Comparison of ENCODE assay signal across 10 mouse cellular contexts in the genomic region with DNA sequence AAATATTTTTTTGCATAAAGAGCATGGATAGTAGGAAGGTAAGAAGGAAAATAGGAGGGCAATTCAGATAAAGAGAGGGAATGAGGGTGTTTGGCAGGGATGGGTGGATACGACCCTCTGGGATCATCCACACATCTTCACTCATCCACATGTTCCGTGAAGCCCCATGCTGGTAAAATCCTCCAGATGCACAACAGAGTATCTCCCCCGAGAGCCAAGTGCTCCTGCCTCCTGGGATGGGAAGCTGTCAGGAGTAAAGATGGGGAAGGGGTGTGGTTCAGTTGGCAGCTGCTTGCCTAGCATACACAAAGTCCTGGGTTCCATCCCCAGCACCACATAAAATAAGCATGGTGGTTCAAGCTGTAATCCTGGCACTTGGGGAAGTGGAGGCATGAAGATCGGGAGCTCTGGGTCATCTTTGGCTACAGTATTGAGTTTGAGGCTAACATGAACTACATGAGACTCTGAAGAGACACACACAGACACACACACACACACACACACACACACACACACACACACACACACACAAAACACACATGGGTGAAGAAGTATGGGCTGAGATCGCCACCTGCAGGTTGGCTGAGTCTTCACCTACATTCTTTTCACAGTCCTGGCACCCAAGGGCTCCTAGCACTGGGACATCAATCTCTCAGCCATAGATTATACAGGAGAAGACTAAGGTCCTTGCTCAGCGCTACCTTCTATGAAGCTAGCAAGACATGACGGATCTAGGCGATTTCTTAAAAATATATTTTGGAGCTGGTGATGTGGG. TPM values are rescaled to one million over a fixed set of nuclear protein-coding genes. Genes with fewer than 3 reads are reported as not detected.
DNase-seq lines count a peak whose midpoint lies in the region; ATAC-seq lines count a peak whose summit lies in the region.
"Had no signal": no experiment of that assay in that cellular context is flagged by ENCODE, and none has a peak within 500 bp of the region (broad histone marks: within the 10 kb centered on the region; RNA-seq: fewer than 3 reads in every experiment).

No protein-coding gene starts in this region.

- DNase-seq in hindbrain, embryonic 11.5 days (ENCODE audit: low spot score): peak; percentile 25
- DNase-seq in 3134 (ENCODE audit: extremely low read depth, insufficient read length, low spot score) (peak; percentile 38), ES-CJ7 (ENCODE audit: low read depth, low spot score) (peak; percentile 41)
- peak; percentile 56 to 59 for DNase-seq in kidney, postnatal 25 days
- DNase-seq in thymus, postnatal 14 days: peak; percentile 26
- no peak for DNase-seq in cerebellum, postnatal 4 days (ENCODE audit: low spot score in 2 of 2)

- H3K27me3 ChIP-seq in hindbrain, embryonic 11.5 days (ENCODE audit: control insufficient read depth, insufficient read depth, low read length): no peaks in the 10 kb centered on the region
- no peaks in the 10 kb centered on the region for H3K27me3 ChIP-seq in hindbrain, embryonic 16.5 days (replicated peaks; ENCODE audit: control insufficient read depth, insufficient read depth, low read length)
- peaks cover 3% of the 10 kb centered on the region; the same call in 1 of the 2 replicates for H3K27me3 ChIP-seq in forebrain, embryonic 12.5 days
- H3K27me3 ChIP-seq: neural tube, embryonic 13.5 days had no signal

- no peaks in the 10 kb centered on the region for H3K36me3 ChIP-seq in hindbrain, embryonic 11.5 days (ENCODE audit: control insufficient read depth, insufficient read depth, low read length)
- H3K36me3 ChIP-seq in hindbrain, embryonic 16.5 days (ENCODE audit: control insufficient read depth, insufficient read depth, low read length): no peaks in the 10 kb centered on the region
- H3K36me3 ChIP-seq in forebrain, embryonic 12.5 days (replicated peaks): no peaks in the 10 kb centered on the region
- H3K36me3 ChIP-seq: neural tube, embryonic 13.5 days had no signal

- H3K27ac ChIP-seq in hindbrain, embryonic 11.5 days (ENCODE audit: low read depth, low read length): no peak overlapping the region
- H3K27ac ChIP-seq in hindbrain, embryonic 16.5 days (ENCODE audit: low read depth, low read length): no peak overlapping the region
- no peak overlapping the region for H3K27ac ChIP-seq in forebrain, embryonic 12.5 days
- H3K27ac ChIP-seq: neural tube, embryonic 13.5 days had no signal

- no peak for ATAC-seq in hindbrain, embryonic 11.5 days (ENCODE audit: low FRiP score)
- no peak for ATAC-seq in hindbrain, embryonic 16.5 days
- no peak for ATAC-seq in forebrain, embryonic 12.5 days (ENCODE audit: low FRiP score)

- no peak overlapping the region for H3K4me2 ChIP-seq in hindbrain, embryonic 11.5 days (replicated peaks; ENCODE audit: low read depth, low read length)
- no peak overlapping the region for H3K4me2 ChIP-seq in hindbrain, embryonic 16.5 days (ENCODE audit: low read length)
- H3K4me2 ChIP-seq in forebrain, embryonic 12.5 days: no peak overlapping the region
- H3K4me2 ChIP-seq: neural tube, embryonic 13.5 days had no signal

- H3K9ac ChIP-seq in hindbrain, embryonic 11.5 days (ENCODE audit: low read depth, low read length): no peak overlapping the region
- H3K9ac ChIP-seq in hindbrain, embryonic 16.5 days (ENCODE audit: low read depth, low read length): no peak overlapping the region
- no peak overlapping the region for H3K9ac ChIP-seq in forebrain, embryonic 12.5 days
- H3K9ac ChIP-seq: neural tube, embryonic 13.5 days had no signal

- no peak overlapping the region for H3K4me3 ChIP-seq in hindbrain, embryonic 11.5 days (ENCODE audit: low read depth, low read length)
- no peak overlapping the region for H3K4me3 ChIP-seq in hindbrain, embryonic 16.5 days (ENCODE audit: low read length)
- H3K4me3 ChIP-seq in forebrain, embryonic 12.5 days (replicated peaks): no peak overlapping the region
- H3K4me3 ChIP-seq: neural tube, embryonic 13.5 days had no signal

- no peaks in the 10 kb centered on the region for H3K9me3 ChIP-seq in hindbrain, embryonic 11.5 days (ENCODE audit: control insufficient read depth, low read length)
- no peaks in the 10 kb centered on the region for H3K9me3 ChIP-seq in hindbrain, embryonic 16.5 days (ENCODE audit: control insufficient read depth, low read length)
- no peaks in the 10 kb centered on the region for H3K9me3 ChIP-seq in forebrain, embryonic 12.5 days
- H3K9me3 ChIP-seq: neural tube, embryonic 13.5 days had no signal

- WGBS in hindbrain, embryonic 11.5 days: 60% methylated on average over 8 of the region's 8 CpGs
- WGBS in hindbrain, embryonic 16.5 days: 63% methylated on average over 8 of the region's 8 CpGs
- 68% methylated on average over 8 of the region's 8 CpGs for WGBS in forebrain, embryonic 12.5 days

- H3K4me1 ChIP-seq in hindbrain, embryonic 11.5 days (replicated peaks; ENCODE audit: control insufficient read depth, insufficient read depth, low read length): no peaks in the 10 kb centered on the region
- H3K4me1 ChIP-seq in hindbrain, embryonic 16.5 days (ENCODE audit: control insufficient read depth, insufficient read depth, low read depth, low read length): no peaks in the 10 kb centered on the region
- no peaks in the 10 kb centered on the region for H3K4me1 ChIP-seq in forebrain, embryonic 12.5 days
- H3K4me1 ChIP-seq: neural tube, embryonic 13.5 days had no signal

RNA-seq across cellular contexts. Expression of gene Snx8, which starts 7.3 kb away (rescaled TPM):
- 5.4 and 7.4 TPM in 2 replicates for polyA plus RNA-seq in hindbrain, embryonic 11.5 days (2014; fragmentation: Nextera tagmentation; extraction: Ambion mirVana)
- 42.4 and 43.7 TPM in 2 replicates for polyA plus RNA-seq in hindbrain, embryonic 16.5 days (2015; fragmentation: Nextera tagmentation; extraction: Ambion mirVana)
- 19.2 and 20.7 TPM in 2 replicates for polyA plus RNA-seq in forebrain, embryonic 12.5 days (2016; fragmentation: Nextera tagmentation; extraction: Ambion mirVana)

RNA-seq across cellular contexts. Expression of gene Eif3b, which starts 22.8 kb away (rescaled TPM):
- 168 and 182 TPM in 2 replicates for polyA plus RNA-seq in hindbrain, embryonic 11.5 days (2014; fragmentation: Nextera tagmentation; extraction: Ambion mirVana)
- 65.9 and 77.6 TPM in 2 replicates for polyA plus RNA-seq in hindbrain, embryonic 16.5 days (2015; fragmentation: Nextera tagmentation; extraction: Ambion mirVana)
- 152 and 166 TPM in 2 replicates for polyA plus RNA-seq in forebrain, embryonic 12.5 days (2016; fragmentation: Nextera tagmentation; extraction: Ambion mirVana)

RNA-seq across cellular contexts. Expression of gene Gm4869, which starts 49.1 kb away (rescaled TPM):
- 0.08 TPM in 1 of 2 replicates, not detected in the other for polyA plus RNA-seq in hindbrain, embryonic 11.5 days (2014; fragmentation: Nextera tagmentation; extraction: Ambion mirVana)
- polyA plus RNA-seq in hindbrain, embryonic 16.5 days (2015; fragmentation: Nextera tagmentation; extraction: Ambion mirVana): not detected in 2 replicates
- not detected in 2 replicates for polyA plus RNA-seq in forebrain, embryonic 12.5 days (2016; fragmentation: Nextera tagmentation; extraction: Ambion mirVana)
- polyA plus RNA-seq: large intestine, adult 2 months; neural tube, embryonic 13.5 days had no signal

Comparison
In these comparisons a context has a peak if more than half of its experiments do, and no peak if none do; other contexts are left out.
1. DNase-seq: peak in hindbrain, embryonic 11.5 days (single experiment), 3134 (single experiment), ES-CJ7 (single experiment), kidney, postnatal 25 days (2 of 2) and thymus, postnatal 14 days (single experiment); none in cerebellum, postnatal 4 days (0 of 2).